Mouse (Mus musculus): ENCODE data around the gene Eif2ak3. TPM values are rescaled to one million over a fixed set of nuclear protein-coding genes. Genes with fewer than 3 reads are reported as not detected.

Eif2ak3 gene
- total RNA-seq, 1 experiment, result 33.9 TPM

- DNase-seq (ENCODE audit: low read depth, low spot score), result peak; percentile 60
- Histone ChIP-seq H3K9ac (ENCODE audit: insufficient read depth, low read depth, low read length, poor library complexity, severe bottlenecking) (no peak overlapping the region), H3K27ac (ENCODE audit: insufficient read depth, low read depth, low read length, poor library complexity, severe bottlenecking) (no peak overlapping the region), H3K9me3 (ENCODE audit: control insufficient read depth, insufficient read depth, low read depth, low read length) (no peaks in the 10 kb centered on the region), H3K4me3 (ENCODE audit: insufficient read depth in 1 of 2, low read depth in 1 of 2, low read length in 2 of 2, poor library complexity in 1 of 2, severe bottlenecking in 1 of 2) (no peak overlapping the region), H3K4me1 (ENCODE audit: control insufficient read depth in 2 of 2, insufficient read depth in 2 of 2, low read length in 2 of 2, poor library complexity in 1 of 2) (no peaks in the 10 kb centered on the region), H3K36me3 (ENCODE audit: control insufficient read depth, insufficient read depth, low read length, poor library complexity, severe bottlenecking) (no peaks in the 10 kb centered on the region)
- in situ Hi-C loops (cut with MboI; ENCODE audit: low sequenced_read_pairs in 2 of 2, unreplicated experiment in 2 of 2), result no loop called here
- TF ChIP-seq ZC3H11A (IDR thresholded peaks at IDR 0.05; ENCODE audit: borderline replicate concordance, low read depth, low read length) (0 out of 2 replicates have a peak, but pooled peaks have one; percentile 39), MAFK (IDR thresholded peaks at IDR 0.05; ENCODE audit: insufficient read depth, low read depth, low read length) (peak; percentile 97), ZNF384 (IDR thresholded peaks at IDR 0.05; ENCODE audit: low read depth, low read length) (no peak), CHD2 (IDR thresholded peaks at IDR 0.05; ENCODE audit: low read depth, low read length) (no peak), HCFC1 (IDR thresholded peaks at IDR 0.05; ENCODE audit: borderline replicate concordance, insufficient read depth, low read length) (no peak)
Measured at GRCm38 (mm10) chr6:70811557-70812525, 32.5 kb upstream of the Eif2ak3 start.

- Histone ChIP-seq H3K36me3 (ENCODE audit: control insufficient read depth, insufficient read depth, low read length, poor library complexity, severe bottlenecking) (no peaks in the 10 kb centered on the region), H3K9ac (ENCODE audit: insufficient read depth, low read depth, low read length, poor library complexity, severe bottlenecking) (no peak overlapping the region), H3K9me3 (ENCODE audit: control insufficient read depth, insufficient read depth, low read depth, low read length) (no peaks in the 10 kb centered on the region), H3K4me3 (ENCODE audit: insufficient read depth in 1 of 2, low read depth in 1 of 2, low read length in 2 of 2, poor library complexity in 1 of 2, severe bottlenecking in 1 of 2) (no peak overlapping the region), H3K4me1 (ENCODE audit: control insufficient read depth in 2 of 2, insufficient read depth in 2 of 2, low read length in 2 of 2, poor library complexity in 1 of 2) (no peaks in the 10 kb centered on the region), H3K27ac (ENCODE audit: insufficient read depth, low read depth, low read length, poor library complexity, severe bottlenecking) (no peak overlapping the region)
- DNase-seq (ENCODE audit: low read depth, low spot score), result no peak
- in situ Hi-C loops (cut with MboI; ENCODE audit: low sequenced_read_pairs in 2 of 2, unreplicated experiment in 2 of 2), result no loop called here
- no peak for TF ChIP-seq ZC3H11A (IDR thresholded peaks at IDR 0.05; ENCODE audit: borderline replicate concordance, low read depth, low read length)
- no peak for TF ChIP-seq CHD2 (IDR thresholded peaks at IDR 0.05; ENCODE audit: low read depth, low read length)
- no peak for TF ChIP-seq ZNF384 (IDR thresholded peaks at IDR 0.05; ENCODE audit: low read depth, low read length)
- TF ChIP-seq MAFK (IDR thresholded peaks at IDR 0.05; ENCODE audit: insufficient read depth, low read depth, low read length), result no peak
- no peak for TF ChIP-seq HCFC1 (IDR thresholded peaks at IDR 0.05; ENCODE audit: borderline replicate concordance, insufficient read depth, low read length)
Measured at GRCm38 (mm10) chr6:70812526-70812895, 31.8 kb upstream of the Eif2ak3 start.

GRCm38 (mm10) chr6:70813921-70814628 lies 30.2 kb upstream of the Eif2ak3 start:
- H3K36me3 ChIP-seq (ENCODE audit: control insufficient read depth, insufficient read depth, low read length, poor library complexity, severe bottlenecking), result no peaks in the 10 kb centered on the region
- no peak overlapping the region for H3K27ac ChIP-seq (ENCODE audit: insufficient read depth, low read depth, low read length, poor library complexity, severe bottlenecking)
- H3K4me3 ChIP-seq (ENCODE audit: insufficient read depth in 1 of 2, low read depth in 1 of 2, low read length in 2 of 2, poor library complexity in 1 of 2, severe bottlenecking in 1 of 2), result no peak overlapping the region
- H3K9ac ChIP-seq (ENCODE audit: insufficient read depth, low read depth, low read length, poor library complexity, severe bottlenecking), result no peak overlapping the region
- TF ChIP-seq MAFK (IDR thresholded peaks at IDR 0.05; ENCODE audit: insufficient read depth, low read depth, low read length) (no peak), ZNF384 (IDR thresholded peaks at IDR 0.05; ENCODE audit: low read depth, low read length) (no peak), CHD2 (IDR thresholded peaks at IDR 0.05; ENCODE audit: low read depth, low read length) (no peak), ZC3H11A (IDR thresholded peaks at IDR 0.05; ENCODE audit: borderline replicate concordance, low read depth, low read length) (no peak), HCFC1 (IDR thresholded peaks at IDR 0.05; ENCODE audit: borderline replicate concordance, insufficient read depth, low read length) (no peak)
- DNase-seq (ENCODE audit: low read depth, low spot score), result no peak
- no peaks in the 10 kb centered on the region for H3K9me3 ChIP-seq (ENCODE audit: control insufficient read depth, insufficient read depth, low read depth, low read length)
- in situ Hi-C loops (cut with MboI; ENCODE audit: low sequenced_read_pairs in 2 of 2, unreplicated experiment in 2 of 2), result no loop called here
- no peaks in the 10 kb centered on the region for H3K4me1 ChIP-seq (ENCODE audit: control insufficient read depth in 2 of 2, insufficient read depth in 2 of 2, low read length in 2 of 2, poor library complexity in 1 of 2)

- DNase-seq (ENCODE audit: low read depth, low spot score), result no peak
- no peaks in the 10 kb centered on the region for H3K4me1 ChIP-seq (ENCODE audit: control insufficient read depth in 2 of 2, insufficient read depth in 2 of 2, low read length in 2 of 2, poor library complexity in 1 of 2)
- TF ChIP-seq ZNF384 (IDR thresholded peaks at IDR 0.05; ENCODE audit: low read depth, low read length) (no peak), ZC3H11A (IDR thresholded peaks at IDR 0.05; ENCODE audit: borderline replicate concordance, low read depth, low read length) (no peak), CHD2 (IDR thresholded peaks at IDR 0.05; ENCODE audit: low read depth, low read length) (no peak), MAFK (IDR thresholded peaks at IDR 0.05; ENCODE audit: insufficient read depth, low read depth, low read length) (no peak), HCFC1 (IDR thresholded peaks at IDR 0.05; ENCODE audit: borderline replicate concordance, insufficient read depth, low read length) (no peak)
- H3K4me3 ChIP-seq (ENCODE audit: insufficient read depth in 1 of 2, low read depth in 1 of 2, low read length in 2 of 2, poor library complexity in 1 of 2, severe bottlenecking in 1 of 2), result no peak overlapping the region
- no peaks in the 10 kb centered on the region for H3K36me3 ChIP-seq (ENCODE audit: control insufficient read depth, insufficient read depth, low read length, poor library complexity, severe bottlenecking)
- in situ Hi-C loops (cut with MboI; ENCODE audit: low sequenced_read_pairs in 2 of 2, unreplicated experiment in 2 of 2), result no loop called here
- H3K9ac ChIP-seq (ENCODE audit: insufficient read depth, low read depth, low read length, poor library complexity, severe bottlenecking), result no peak overlapping the region
- no peak overlapping the region for H3K27ac ChIP-seq (ENCODE audit: insufficient read depth, low read depth, low read length, poor library complexity, severe bottlenecking)
- H3K9me3 ChIP-seq (ENCODE audit: control insufficient read depth, insufficient read depth, low read depth, low read length), result no peaks in the 10 kb centered on the region
Measured at GRCm38 (mm10) chr6:70814629-70814950, 29.7 kb upstream of the Eif2ak3 start.

All from ES-E14 (cell line).